Mouse (Mus musculus) B cell, adult 2 months (primary cell): ENCODE measurements around the gene Gm3106.
"Not testable (repeated sequence)": the region's sequence is repeated elsewhere in the genome, so short reads cannot be mapped to it uniquely, and the experiment has no call there.

ENCODE experiments used
- DNase-seq, 2 experiments: peaks; one replicate each; pipeline ENCODE4 v3.0.0; 2022

The Gm3106 gene

GRCm38 (mm10) chr5:94217705-94218104, at the start of gene Gm3106:
Gene Gm3106 (plus strand): TSS chr5:94218005.
- DNase-seq, result not testable (repeated sequence)
